Mouse (Mus musculus): ENCODE results near the gene Bcl2l13.
"Not testable (repeated sequence)": the region's sequence is repeated elsewhere in the genome, so short reads cannot be mapped to it uniquely, and the experiment has no call there.

Gene Bcl2l13

GRCm38 (mm10) chr6:120903450-120903912 lies 67.5 kb downstream of the Bcl2l13 start:
- no peak for DNase-seq

- no peak for DNase-seq
These were observed 67.9 kb downstream of the Bcl2l13 start for GRCm38 (mm10) chr6:120903961-120904360.

- DNase-seq: no peak
These were observed 69.1 kb downstream of the Bcl2l13 start for GRCm38 (mm10) chr6:120905111-120905510.

GRCm38 (mm10) chr6:120906521-120906920 lies 70.5 kb downstream of the Bcl2l13 start:
- no peak for DNase-seq

GRCm38 (mm10) chr6:120907876-120908597 lies 72.0 kb downstream of the Bcl2l13 start:
- DNase-seq: not testable (repeated sequence)

- no peak for DNase-seq
These were observed 73.5 kb downstream of the Bcl2l13 start for GRCm38 (mm10) chr6:120909501-120909900.

GRCm38 (mm10) chr6:120911213-120912007 lies 75.4 kb downstream of the Bcl2l13 start:
- DNase-seq: no peak

GRCm38 (mm10) chr6:120912931-120913330 lies 76.9 kb downstream of the Bcl2l13 start:
- DNase-seq: no peak

GRCm38 (mm10) chr6:120913783-120914182 lies 77.8 kb downstream of the Bcl2l13 start:
- no peak for DNase-seq

- no peak for DNase-seq
These were observed 78.5 kb downstream of the Bcl2l13 start for GRCm38 (mm10) chr6:120914533-120914910.

- no peak for DNase-seq
These were observed 79.1 kb downstream of the Bcl2l13 start for GRCm38 (mm10) chr6:120914911-120915648.

GRCm38 (mm10) chr6:120915649-120915975 lies 79.6 kb downstream of the Bcl2l13 start:
- no peak for DNase-seq

- peak; percentile 77 for DNase-seq
These were observed 80.3 kb downstream of the Bcl2l13 start, which contains the start of gene Bid for GRCm38 (mm10) chr6:120916074-120916971. Gene Bid, minus strand, starts transcription at chr6:120916853.

GRCm38 (mm10) chr6:120916972-120917881 lies 81.2 kb downstream of the Bcl2l13 start:
- DNase-seq: not testable (repeated sequence)

GRCm38 (mm10) chr6:120917975-120918374 lies 82.0 kb downstream of the Bcl2l13 start:
- no peak for DNase-seq

GRCm38 (mm10) chr6:120924791-120925321 lies 88.8 kb downstream of the Bcl2l13 start:
- not testable (repeated sequence) for DNase-seq

GRCm38 (mm10) chr6:120926880-120927279 lies 90.9 kb downstream of the Bcl2l13 start:
- DNase-seq: no peak

GRCm38 (mm10) chr6:120927765-120928164 lies 91.8 kb downstream of the Bcl2l13 start:
- no peak for DNase-seq

GRCm38 (mm10) chr6:120929421-120929820 lies 93.4 kb downstream of the Bcl2l13 start:
- no peak for DNase-seq

GRCm38 (mm10) chr6:120930450-120931306 lies 94.7 kb downstream of the Bcl2l13 start:
- no peak for DNase-seq

All from right cerebral cortex, adult 18-20 months (tissue).